7 mouse cellular contexts compared by ENCODE assay signal in the genomic region with DNA sequence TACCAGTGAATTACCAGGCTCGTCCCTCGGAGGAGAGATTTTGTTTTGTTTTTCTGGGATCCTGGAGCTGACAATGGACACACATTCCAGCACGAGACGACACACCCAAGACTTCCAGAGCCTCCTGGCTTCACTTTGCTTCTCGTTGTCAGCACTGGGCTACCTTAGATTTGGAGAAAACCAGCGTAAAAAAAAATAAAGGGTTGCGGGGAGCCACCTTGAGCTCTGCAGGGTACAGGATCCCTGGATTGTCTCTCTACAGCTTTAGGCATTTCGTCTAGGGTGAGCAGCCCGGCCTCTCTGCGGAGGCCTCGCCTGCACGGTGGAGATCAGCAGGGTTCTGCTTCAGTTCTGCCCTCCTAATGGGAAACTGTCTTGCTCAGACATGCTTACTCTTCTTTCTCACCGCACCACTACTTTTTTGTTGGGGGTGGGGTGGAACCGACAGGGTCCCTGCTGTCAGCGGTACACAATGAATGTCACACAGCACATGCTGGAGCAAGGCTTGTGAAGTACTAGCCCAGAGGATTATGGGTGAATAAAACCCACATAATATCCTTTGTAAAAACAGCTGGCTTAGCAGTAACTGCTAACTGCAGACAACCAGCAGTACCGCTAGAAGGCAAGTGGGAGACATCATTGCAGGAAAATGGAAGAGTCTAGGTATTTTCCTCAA.
A peak's percentile ranks its signal among the peaks of the same experiment; 100 is the strongest.
DNase-seq lines count a peak whose midpoint lies in the region; ATAC-seq and TF ChIP-seq lines count a peak whose summit lies in the region.

No protein-coding gene starts in this region.

- H3K4me2 ChIP-seq in embryonic facial prominence, embryonic 11.5 days (ENCODE audit: low read depth, low read length) = peak overlapping the region; percentile 32
- H3K4me2 ChIP-seq in intestine, embryonic 16.5 days (ENCODE audit: low read depth, low read length) = peak overlapping the region; percentile 19

- peak; percentile 39 for DNase-seq in adrenal gland, adult 8-10 months
- peak; percentile 19 for DNase-seq in embryonic facial prominence, embryonic 11.5 days (ENCODE audit: low spot score)
- peak; percentile 13 for DNase-seq in left cerebral cortex, postnatal 4 days
- peak; percentile 84 for DNase-seq in mesoderm, embryonic 11.5 days (ENCODE audit: low read depth, low spot score)

- intact Hi-C loops in left cerebral cortex, postnatal 4 days (cut with DNase I) = loop anchor here (10.0 kb wide), 2 partner anchors 544 to 574 kb away; a partner anchor contains a TSS

- TF ChIP-seq CTCF in small intestine, adult 2 months (IDR thresholded peaks at IDR 0.05; ENCODE audit: extremely low read depth, insufficient read length, insufficient replicate concordance, low read depth, low read length) = peak; percentile 58; the same call in 1 of the 2 replicates

- no peaks in the 10 kb centered on the region for H3K4me1 ChIP-seq in embryonic facial prominence, embryonic 11.5 days (ENCODE audit: control insufficient read depth, insufficient read depth, low read length)
- peaks cover 3% of the 10 kb centered on the region; the same call in 1 of the 2 replicates for H3K4me1 ChIP-seq in intestine, embryonic 16.5 days (ENCODE audit: control insufficient read depth, insufficient read depth, low read length)
- H3K4me1 ChIP-seq in small intestine, adult 2 months (ENCODE audit: control insufficient read depth, insufficient read depth, insufficient read length, low read length) = peaks cover 3% of the 10 kb centered on the region; the same call in 1 of the 2 replicates

- TF ChIP-seq POLR2A in small intestine, adult 2 months (IDR thresholded peaks at IDR 0.05; ENCODE audit: low read depth, low read length) = no peak

- H3K27ac ChIP-seq in embryonic facial prominence, embryonic 11.5 days (replicated peaks; ENCODE audit: low read depth, low read length) = no peak overlapping the region
- H3K27ac ChIP-seq in intestine, embryonic 16.5 days (ENCODE audit: low read length) = peak overlapping the region; percentile 66
- H3K27ac ChIP-seq in small intestine, adult 2 months (ENCODE audit: insufficient read depth, low read depth, low read length) = peak overlapping the region; percentile 75

- WGBS in embryonic facial prominence, embryonic 11.5 days = 19% methylated on average over 16 of the region's 16 CpGs
- 19% methylated on average over 16 of the region's 16 CpGs for WGBS in intestine, embryonic 16.5 days
- WGBS in small intestine, adult 2 months = 22% methylated on average over 16 of the region's 16 CpGs

- no peaks in the 10 kb centered on the region for H3K9me3 ChIP-seq in embryonic facial prominence, embryonic 11.5 days (replicated peaks; ENCODE audit: control insufficient read depth, low read length)
- H3K9me3 ChIP-seq in intestine, embryonic 16.5 days (ENCODE audit: control insufficient read depth, low read length) = no peaks in the 10 kb centered on the region

- 0 out of 2 replicates have a peak overlapping the region, but pooled peaks have one; percentile 13 for H3K9ac ChIP-seq in embryonic facial prominence, embryonic 11.5 days (replicated peaks; ENCODE audit: low read length)
- H3K9ac ChIP-seq in intestine, embryonic 16.5 days (ENCODE audit: low read depth, low read length) = no peak overlapping the region

- H3K4me3 ChIP-seq in embryonic facial prominence, embryonic 11.5 days (ENCODE audit: low read depth, low read length) = 0 out of 2 replicates have a peak overlapping the region, but pooled peaks have one; percentile 3
- peak overlapping the region; percentile 25; the same call in 1 of the 2 replicates for H3K4me3 ChIP-seq in intestine, embryonic 16.5 days (ENCODE audit: low read length)
- peak overlapping the region; percentile 47 for H3K4me3 ChIP-seq in small intestine, adult 2 months (ENCODE audit: low read depth, low read length)

- H3K36me3 ChIP-seq in embryonic facial prominence, embryonic 11.5 days (replicated peaks; ENCODE audit: control insufficient read depth, insufficient read depth, low read depth, low read length) = no peaks in the 10 kb centered on the region
- H3K36me3 ChIP-seq in intestine, embryonic 16.5 days (ENCODE audit: control insufficient read depth, insufficient read depth, low read length) = no peaks in the 10 kb centered on the region
- H3K36me3 ChIP-seq in small intestine, adult 2 months (ENCODE audit: control insufficient read depth, insufficient read depth, low read length) = no peaks in the 10 kb centered on the region

- no peaks in the 10 kb centered on the region for H3K27me3 ChIP-seq in embryonic facial prominence, embryonic 11.5 days (ENCODE audit: control insufficient read depth, insufficient read depth, low read length)
- H3K27me3 ChIP-seq in intestine, embryonic 16.5 days (replicated peaks; ENCODE audit: control insufficient read depth, insufficient read depth, low read length) = no peaks in the 10 kb centered on the region; the same call in 1 of the 2 replicates
- no peaks in the 10 kb centered on the region for H3K27me3 ChIP-seq in small intestine, adult 2 months (ENCODE audit: control insufficient read depth, insufficient read depth, low read length)

- peak; percentile 78 for ATAC-seq in embryonic facial prominence, embryonic 11.5 days (replicated peaks; ENCODE audit: insufficient number of reproducible peaks, low FRiP score, low TSS enrichment, low read depth)
- peak; percentile 15 for ATAC-seq in granulocyte monocyte progenitor cell, adult 5-6 weeks (replicated peaks; ENCODE audit: poor library complexity, severe bottlenecking)
- peak; percentile 69 for ATAC-seq in intestine, embryonic 16.5 days

Comparison
In these comparisons a context has a peak if more than half of its experiments do, and no peak if none do; other contexts are left out.
1. DNase-seq: peak in every context shown above with its lines; median percentile 84 in mesoderm, embryonic 11.5 days; 39 in adrenal gland, adult 8-10 months; 19 in embryonic facial prominence, embryonic 11.5 days; 13 in left cerebral cortex, postnatal 4 days.
2. ATAC-seq: peak in every context shown above with its lines; median percentile 78 in embryonic facial prominence, embryonic 11.5 days; 69 in intestine, embryonic 16.5 days; 15 in granulocyte monocyte progenitor cell, adult 5-6 weeks.